In genomic region chr2:48841611-48842470, GRCm38 (mm10) we compare ENCODE assay signal across 11 mouse cellular contexts.
"Had no signal": no experiment of that assay in that cellular context is flagged by ENCODE, and none has a peak within 500 bp of the region (broad histone marks: within the 10 kb centered on the region; RNA-seq: fewer than 3 reads in every experiment).

No protein-coding gene starts in this region.

- ATAC-seq: liver, postnatal 0 days; midbrain, embryonic 13.5 days had no signal

- H3K4me2 ChIP-seq: limb, embryonic 12.5 days; midbrain, embryonic 13.5 days had no signal

- H3K27me3 ChIP-seq: limb, embryonic 12.5 days; midbrain, embryonic 13.5 days had no signal

- DNase-seq: kidney, adult 18-20 months; kidney, postnatal 14 days; liver; liver, postnatal 0 days; right cerebral cortex, postnatal 14 days; spleen, adult 18-20 months; thymus, adult 2 months; thymus, postnatal 25 days had no signal

- H3K9me3 ChIP-seq: limb, embryonic 12.5 days; midbrain, embryonic 13.5 days had no signal

- H3K36me3 ChIP-seq: limb, embryonic 12.5 days; midbrain, embryonic 13.5 days had no signal

- H3K4me3 ChIP-seq: limb, embryonic 12.5 days; midbrain, embryonic 13.5 days had no signal

- H3K9ac ChIP-seq: limb, embryonic 12.5 days; liver, postnatal 0 days; midbrain, embryonic 13.5 days had no signal

- H3K27ac ChIP-seq: limb, embryonic 12.5 days; macrophage; midbrain, embryonic 13.5 days had no signal

- H3K4me1 ChIP-seq: limb, embryonic 12.5 days; midbrain, embryonic 13.5 days had no signal
